Mouse (Mus musculus) cerebellum, postnatal 4 days (tissue): Measurements from ENCODE around the gene Tmem176b.
A peak's percentile ranks its signal among the peaks of the same experiment; 100 is the strongest.
"Not testable (repeated sequence)": the region's sequence is repeated elsewhere in the genome, so short reads cannot be mapped to it uniquely, and the experiment has no call there.

Experiments
- DNase-seq, 2 experiments: peaks; one replicate each; pipeline ENCODE4 v3.0.0; 2022; ENCODE audit warnings: low spot score in 2 of 2, mixed read lengths in 1 of 2

Tmem176b gene

GRCm38 (mm10) chr6:48840973-48841625, at the start of gene Tmem176b:
Gene Tmem176b, minus strand, starts transcription at chr6:48841496.
- peak; percentile 80 to 96 for DNase-seq

- no peak for DNase-seq
Observed at GRCm38 (mm10) chr6:48876510-48877135, 35.3 kb upstream of the Tmem176b start.

DNA sequence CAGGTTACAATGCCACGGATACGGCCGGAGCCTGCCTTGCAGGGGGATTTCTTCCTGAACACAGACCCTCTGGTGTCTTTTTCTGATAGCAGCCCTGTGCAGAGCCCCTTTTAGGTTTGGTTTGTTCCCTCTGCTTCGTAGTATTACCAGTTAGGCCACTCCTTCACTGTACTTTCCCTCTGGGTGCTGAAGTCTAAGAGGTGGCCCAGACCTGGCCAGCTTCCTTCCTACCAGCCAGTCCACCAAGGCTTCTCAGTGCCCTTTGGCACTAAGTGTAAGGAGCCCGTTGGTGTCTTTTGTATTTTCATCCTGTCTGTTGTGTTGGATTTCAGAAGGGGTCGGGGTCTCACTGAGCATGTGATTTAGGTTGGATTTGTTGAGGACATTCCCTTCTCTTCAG, 34.2 kb upstream of the Tmem176b start:
- no peak for DNase-seq

DNA sequence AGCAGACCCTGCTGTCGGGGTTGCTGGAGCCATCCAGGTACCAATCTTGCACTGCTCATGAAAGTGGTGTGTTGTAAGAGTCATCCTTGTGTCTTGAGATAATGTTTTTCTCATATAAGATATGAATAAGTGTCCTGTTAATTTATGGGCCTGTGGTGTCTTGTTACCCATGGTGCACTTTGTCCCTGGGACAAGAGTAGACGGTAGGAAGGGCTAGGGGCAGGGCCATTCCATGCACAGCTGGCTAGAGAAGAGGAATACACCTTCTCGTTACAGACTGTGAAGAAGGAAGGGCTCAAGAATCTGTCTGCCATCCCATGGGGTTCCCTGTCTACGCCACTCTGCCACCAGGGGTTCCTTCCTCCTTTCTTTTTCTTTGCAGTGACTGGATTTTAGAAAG, 33.3 kb upstream of the Tmem176b start:
- no peak for DNase-seq

DNA sequence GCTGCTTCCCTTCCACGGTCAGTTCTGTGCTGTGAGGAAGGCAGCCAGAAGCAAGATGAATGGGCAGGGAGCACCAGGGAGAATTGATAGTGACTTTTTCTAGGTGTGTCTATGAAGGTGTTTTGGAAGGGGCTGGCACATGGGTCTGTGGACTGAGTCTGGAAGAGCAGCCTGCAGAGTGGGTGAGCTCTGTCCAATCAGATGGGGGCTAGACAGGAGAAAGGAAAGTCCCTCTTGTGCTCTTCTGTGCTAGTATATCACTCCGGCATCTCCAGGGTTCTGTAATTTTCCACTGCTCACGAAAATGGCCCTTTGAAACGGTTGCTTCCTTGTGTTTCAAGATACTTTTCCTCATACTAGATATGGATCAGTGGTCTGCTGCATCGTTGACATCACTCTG, 31.3 kb upstream of the Tmem176b start, which contains the start of gene Aoc1:
Gene Aoc1 (plus strand): TSS at position 301 of the 400 bp plus-strand sequence.
- no peak for DNase-seq

- no peak for DNase-seq
Observed at GRCm38 (mm10) chr6:48869774-48870173, 28.5 kb upstream of the Tmem176b start.

GRCm38 (mm10) chr6:48867158-48867557, 25.9 kb upstream of the Tmem176b start:
- DNase-seq = no peak

DNA sequence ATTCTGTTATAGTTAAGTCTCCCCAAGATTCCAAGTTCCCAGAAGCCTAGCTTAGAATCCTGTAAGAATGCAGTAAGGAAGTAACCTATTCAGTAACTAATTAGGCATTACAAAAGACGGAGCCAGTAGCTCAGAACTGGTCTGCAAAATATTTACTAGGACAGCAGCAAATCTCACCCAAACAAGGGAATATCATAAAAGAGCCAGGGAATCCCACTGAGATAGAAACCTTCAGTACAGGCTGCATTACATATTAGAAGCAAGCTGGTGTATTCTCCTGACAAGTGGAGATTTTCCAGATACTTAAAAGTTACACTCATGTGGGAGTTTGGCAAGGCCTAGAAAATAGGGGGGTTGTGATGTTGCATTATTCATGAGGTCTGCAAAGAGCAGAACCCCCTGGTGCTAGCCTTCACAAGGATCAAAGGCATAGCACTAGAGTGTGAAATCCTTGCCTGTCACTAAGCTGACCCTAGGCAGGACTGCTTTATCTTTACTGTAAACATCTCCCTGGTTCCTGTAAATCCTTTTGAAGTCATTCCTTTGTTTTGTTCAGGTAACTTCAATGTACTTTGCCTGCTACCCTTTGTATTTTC, 25.2 kb upstream of the Tmem176b start:
- not testable (repeated sequence) for DNase-seq

DNA sequence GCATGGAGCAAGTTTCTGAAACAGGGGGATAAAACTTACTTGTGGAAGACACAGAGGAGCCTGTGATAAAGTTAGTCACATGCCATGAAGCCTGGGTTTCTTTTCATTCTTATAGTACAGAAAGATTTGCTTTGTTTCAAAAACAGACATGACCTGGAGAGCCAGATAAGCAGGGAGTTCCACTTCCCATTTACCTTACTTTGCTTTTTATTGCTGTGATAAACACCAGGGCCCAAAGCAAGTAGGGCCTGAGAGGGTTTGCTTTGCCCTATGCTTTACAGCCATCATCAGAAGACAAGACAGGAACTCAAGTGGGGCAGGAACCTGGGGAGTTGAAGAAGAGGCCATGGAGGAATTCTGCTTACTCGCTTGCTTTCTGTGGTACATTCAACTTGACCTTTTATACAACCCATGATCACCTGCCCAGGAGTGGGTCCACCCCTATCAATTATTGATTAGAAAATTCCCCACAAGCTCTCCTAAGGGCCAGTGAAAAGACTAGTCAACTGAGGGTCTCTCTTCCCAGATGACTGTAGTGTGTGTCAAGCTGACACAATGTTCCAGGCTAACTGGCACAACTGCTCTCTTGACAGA, 24.0 kb upstream of the Tmem176b start:
- DNase-seq = no peak

DNA sequence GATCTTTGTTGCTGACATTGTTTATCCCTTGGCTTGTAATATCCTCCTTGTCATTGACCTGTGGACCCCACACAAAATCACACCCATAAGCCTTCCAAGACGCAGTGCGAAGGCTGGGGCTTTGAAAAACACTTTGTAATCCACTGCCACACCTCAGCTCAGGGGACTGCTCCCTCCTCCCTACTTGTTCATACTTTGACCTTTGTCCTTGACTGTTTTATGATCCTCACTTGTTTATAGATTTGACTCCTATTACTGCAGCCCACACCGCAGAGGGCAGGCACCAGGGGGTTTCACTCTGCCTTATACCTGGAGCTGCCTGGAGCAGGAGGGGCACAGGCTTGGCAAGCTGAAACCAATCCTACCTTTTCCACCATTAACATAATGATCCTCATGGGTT, 23.4 kb upstream of the Tmem176b start:
- no peak for DNase-seq

DNA sequence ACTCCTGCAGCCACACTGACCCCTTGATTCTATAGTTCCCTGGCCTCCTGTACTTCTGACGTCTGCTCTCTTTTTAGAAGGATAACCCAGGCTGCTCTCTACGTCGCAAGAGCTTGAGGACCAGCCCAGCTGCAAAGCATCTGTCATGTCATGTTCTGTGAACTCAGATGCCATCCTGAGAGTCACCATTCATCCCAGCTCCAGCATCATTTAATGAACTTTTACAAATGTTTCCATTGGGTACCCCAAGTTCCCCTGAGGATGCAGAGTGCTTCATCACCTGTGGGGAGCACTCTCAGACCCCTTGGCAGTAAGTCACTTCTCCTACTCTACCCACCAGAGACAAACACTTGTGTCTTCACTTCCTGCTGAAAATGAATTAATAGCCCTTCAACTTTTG, 22.9 kb upstream of the Tmem176b start:
- no peak for DNase-seq

DNA sequence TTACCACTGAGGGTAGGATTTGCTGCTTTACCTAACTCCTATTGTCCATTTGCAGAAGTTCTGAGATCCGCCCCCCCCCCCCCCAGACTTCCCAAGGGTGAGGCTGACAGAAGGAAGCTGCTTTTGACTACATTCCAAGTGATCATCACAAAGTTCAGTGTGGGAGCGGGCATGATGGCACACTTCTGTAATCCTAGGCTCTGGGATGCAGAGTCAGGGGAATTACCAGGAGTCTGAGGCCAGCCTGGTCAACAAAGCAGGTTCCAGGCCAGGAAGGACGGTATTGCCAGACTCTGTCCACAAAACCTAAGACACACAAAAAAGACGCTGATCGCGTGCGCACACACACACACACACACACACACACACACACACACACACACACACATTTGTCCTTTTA, 22.2 kb upstream of the Tmem176b start:
- DNase-seq = no peak

DNA sequence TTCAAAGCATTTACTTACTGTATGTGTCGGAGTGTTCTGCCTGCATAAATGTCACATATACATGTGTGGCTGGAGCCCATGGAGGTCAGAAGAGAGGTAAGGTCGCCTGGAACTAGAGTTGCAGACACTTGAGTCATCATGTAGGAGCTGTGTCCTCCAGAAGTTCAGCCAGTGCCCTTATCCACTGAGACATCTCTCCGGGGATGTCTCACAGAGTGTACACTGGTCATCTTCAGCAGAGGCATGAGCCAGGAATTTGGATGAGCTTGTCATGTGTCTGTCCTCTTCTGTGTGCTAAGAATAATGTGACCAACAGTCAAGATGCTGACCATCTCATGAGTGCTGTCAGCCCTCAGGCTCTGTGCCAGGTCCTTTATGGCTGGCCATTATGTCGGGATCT, 21.5 kb upstream of the Tmem176b start:
- no peak for DNase-seq

DNA sequence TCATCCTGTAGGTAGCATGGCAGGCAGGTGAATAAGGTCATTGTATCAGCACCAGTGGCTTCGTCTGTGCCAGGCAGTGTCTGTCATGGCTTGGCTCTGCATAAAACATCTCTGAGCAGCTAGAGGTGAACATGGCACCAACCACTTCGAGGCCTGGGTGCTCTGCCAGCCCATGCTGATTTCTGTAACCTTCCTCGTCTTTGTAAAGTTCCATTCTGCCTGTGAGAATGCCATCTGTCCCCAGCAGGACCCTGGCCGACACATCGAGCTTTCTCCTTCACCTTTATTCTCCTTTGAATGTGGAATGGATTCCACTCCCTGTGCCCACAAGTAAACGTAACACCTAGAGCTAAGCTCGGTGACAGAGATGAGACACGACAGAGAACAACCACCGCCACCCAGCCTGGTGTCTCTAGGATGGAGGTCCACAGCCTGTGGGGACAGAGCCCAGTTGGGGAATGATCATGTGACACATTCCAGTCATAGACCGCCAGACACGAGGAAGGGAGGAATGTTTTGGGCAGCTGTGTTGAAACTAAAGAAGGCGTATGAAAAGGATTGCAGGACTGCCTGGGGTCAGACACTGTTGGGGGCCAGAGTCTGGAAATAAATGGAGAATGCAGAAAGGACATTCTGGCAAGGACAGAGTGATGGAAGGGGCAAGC, 20.5 kb upstream of the Tmem176b start:
- DNase-seq = no peak

DNA sequence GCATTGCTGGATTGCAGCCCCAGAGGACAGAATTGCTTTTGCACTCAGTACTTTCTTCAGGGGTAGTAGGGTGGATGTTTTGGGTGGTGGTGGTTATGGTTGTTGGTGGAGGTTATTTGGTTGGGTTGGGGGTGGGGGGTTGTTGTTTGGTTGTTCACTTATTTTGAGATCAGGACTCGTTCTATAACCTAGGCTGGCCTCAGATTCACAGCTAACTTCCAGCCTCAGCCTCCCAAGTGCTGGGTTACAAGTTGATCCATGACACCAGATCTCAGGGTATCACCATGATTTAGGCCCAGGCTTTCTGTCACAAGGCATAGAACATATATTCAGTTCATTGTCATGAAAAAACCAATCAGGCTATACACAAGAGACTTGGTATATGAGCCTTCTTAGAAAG, 19.6 kb upstream of the Tmem176b start:
- no peak for DNase-seq

DNA sequence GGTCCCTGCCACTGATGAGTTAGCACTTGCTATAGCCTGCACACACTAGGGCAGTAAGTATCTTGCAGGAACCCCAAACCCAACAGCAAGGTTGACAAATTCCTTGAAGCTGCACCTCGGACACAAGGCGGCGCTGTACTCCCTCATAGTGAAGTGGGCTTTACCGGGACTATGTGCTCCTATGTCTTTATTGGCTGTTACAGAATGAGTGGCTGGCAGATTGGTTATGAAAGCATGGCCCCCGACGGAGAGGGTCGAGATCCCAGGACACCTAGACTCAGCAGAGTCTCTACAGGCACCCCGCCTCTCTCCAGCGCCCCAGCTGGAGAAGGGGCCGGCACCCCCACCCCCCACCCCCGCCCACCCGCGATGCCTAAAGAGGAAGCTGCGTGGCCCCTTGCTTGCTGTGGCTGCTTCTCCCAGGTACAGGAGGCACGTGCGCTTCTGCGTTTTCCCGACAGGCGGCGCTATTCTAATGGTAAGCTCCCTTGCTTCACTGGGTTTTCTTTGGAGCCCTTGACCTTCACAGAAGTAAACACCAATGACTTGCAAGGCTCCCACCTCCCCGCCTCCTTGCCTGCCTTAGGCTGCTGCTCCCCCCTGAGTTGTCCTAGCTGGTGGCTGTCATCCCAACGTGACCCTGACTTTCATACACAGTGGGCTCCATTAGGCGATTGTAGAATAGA, 19.0 kb upstream of the Tmem176b start:
- peak; percentile 53 to 66 for DNase-seq

DNA sequence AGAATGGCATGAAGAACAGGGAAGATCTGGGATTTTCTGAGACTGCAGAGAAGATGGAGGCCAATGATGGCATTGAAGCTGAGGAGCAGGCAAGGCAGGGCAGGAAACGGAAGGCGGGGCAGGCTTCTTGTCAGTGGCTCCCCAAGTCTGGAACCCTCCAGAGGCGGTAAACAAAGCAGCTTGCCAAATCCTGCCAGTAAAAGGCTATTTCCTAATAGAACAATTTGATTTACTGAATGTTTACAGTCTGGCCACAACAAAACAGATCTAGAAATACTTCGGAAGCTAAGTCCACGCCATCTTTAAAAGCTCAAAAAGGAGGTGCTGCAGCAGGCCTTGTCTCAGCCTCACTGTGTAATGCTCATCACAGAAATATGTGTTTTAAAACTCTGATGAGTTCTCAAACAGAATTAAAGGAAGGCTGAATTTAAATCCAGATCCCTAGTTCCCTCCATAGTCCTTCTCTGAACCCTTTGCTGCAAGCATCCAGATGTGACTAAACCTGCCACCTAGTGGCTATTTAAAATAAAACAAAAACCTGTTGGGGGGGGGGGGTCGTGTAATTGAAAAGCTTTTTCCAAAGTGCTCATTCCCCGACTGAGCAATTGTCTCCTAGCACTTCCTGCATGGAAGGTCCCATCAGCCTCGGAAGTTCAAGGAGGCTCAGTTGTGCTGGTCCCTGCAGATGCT, 16.5 kb upstream of the Tmem176b start:
- DNase-seq = no peak

GRCm38 (mm10) chr6:48854155-48854554, 12.9 kb upstream of the Tmem176b start:
- DNase-seq = no peak

GRCm38 (mm10) chr6:48851820-48852491, 10.7 kb upstream of the Tmem176b start:
- DNase-seq = no peak

- no peak for DNase-seq
Observed at GRCm38 (mm10) chr6:48845086-48845485, 3.8 kb upstream of the Tmem176b start.
